Mouse (Mus musculus): ENCODE results near the gene Galnt9. TPM values are rescaled to one million over a fixed set of nuclear protein-coding genes. Genes with fewer than 3 reads are reported as not detected.

Galnt9 gene
- total and polyA plus RNA-seq, 2 experiments = 0.05 TPM; not detected in 1

- H3K27ac ChIP-seq (replicated peaks; ENCODE audit: insufficient read depth, low read depth, low read length) = no peak overlapping the region
- H3K9ac ChIP-seq (ENCODE audit: low read depth, low read length) = no peak overlapping the region
- H3K79me2 ChIP-seq (ENCODE audit: control insufficient read depth, insufficient read depth, low read length) = no peaks in the 10 kb centered on the region
- H3K4me1 ChIP-seq (ENCODE audit: control insufficient read depth, insufficient read depth, low read length) = no peaks in the 10 kb centered on the region
- H3K36me3 ChIP-seq (ENCODE audit: control insufficient read depth, insufficient read depth, low read length) = peaks cover 53% of the 10 kb centered on the region
- no peak for TF ChIP-seq CTCF (IDR thresholded peaks at IDR 0.05; ENCODE audit: low read depth, low read length)
- TF ChIP-seq POLR2A (IDR thresholded peaks at IDR 0.05; ENCODE audit: extremely low read depth, insufficient read depth, low read length) = no peak
- peak; percentile 81 for DNase-seq (ENCODE audit: extremely low read depth, low read depth, low spot score)
- no peak overlapping the region for H3K4me3 ChIP-seq (ENCODE audit: insufficient read depth, low read depth, low read length)
- 32% methylated on average over 2 of the region's 2 CpGs for WGBS
- no peaks in the 10 kb centered on the region for H3K27me3 ChIP-seq (ENCODE audit: control insufficient read depth, insufficient read depth, low read length)
These were observed 120.7 kb downstream of the Galnt9 start for GRCm38 (mm10) chr5:110664750-110665269.

DNA sequence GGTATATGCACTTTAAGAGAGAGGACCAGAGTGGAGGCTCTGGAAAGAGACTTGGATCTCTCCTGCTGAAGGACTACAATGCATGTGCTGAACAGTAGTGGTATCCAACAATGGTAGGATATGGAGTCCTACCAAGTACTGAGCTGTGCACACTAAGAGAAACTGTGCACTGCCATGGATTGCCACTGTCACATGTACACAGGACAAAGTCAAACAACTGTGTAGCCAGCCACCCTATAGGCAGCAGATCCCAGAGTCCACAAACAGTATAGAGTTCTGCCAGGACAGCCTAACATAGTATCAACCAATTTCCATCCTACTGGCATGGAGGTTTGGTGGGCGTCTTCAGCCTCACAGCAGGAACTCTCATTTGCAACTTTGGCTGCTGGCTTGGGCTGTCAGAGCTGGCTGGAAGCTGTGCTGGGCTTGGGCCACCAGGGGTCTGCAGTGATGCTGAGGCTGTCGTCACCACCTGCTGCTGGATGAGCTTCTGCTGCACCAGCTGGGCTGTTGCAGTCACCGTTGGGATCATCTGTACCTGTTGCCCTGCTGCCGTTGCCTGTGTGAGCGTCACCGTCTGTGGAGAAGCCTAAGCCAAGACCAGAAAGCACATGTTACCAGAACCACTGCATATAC, 121.4 kb downstream of the Galnt9 start:
- H3K36me3 ChIP-seq (ENCODE audit: control insufficient read depth, insufficient read depth, low read length) = peaks cover 58% of the 10 kb centered on the region
- no peak overlapping the region for H3K9ac ChIP-seq (ENCODE audit: low read depth, low read length)
- H3K4me1 ChIP-seq (ENCODE audit: control insufficient read depth, insufficient read depth, low read length) = no peaks in the 10 kb centered on the region
- no peak for DNase-seq (ENCODE audit: extremely low read depth, low read depth, low spot score)
- TF ChIP-seq CTCF (IDR thresholded peaks at IDR 0.05; ENCODE audit: low read depth, low read length) = no peak
- TF ChIP-seq POLR2A (IDR thresholded peaks at IDR 0.05; ENCODE audit: extremely low read depth, insufficient read depth, low read length) = no peak
- no peak overlapping the region for H3K27ac ChIP-seq (replicated peaks; ENCODE audit: insufficient read depth, low read depth, low read length)
- WGBS = 90% methylated on average over 6 of the region's 6 CpGs
- H3K79me2 ChIP-seq (ENCODE audit: control insufficient read depth, insufficient read depth, low read length) = no peaks in the 10 kb centered on the region
- no peak overlapping the region for H3K4me3 ChIP-seq (ENCODE audit: insufficient read depth, low read depth, low read length)
- H3K27me3 ChIP-seq (ENCODE audit: control insufficient read depth, insufficient read depth, low read length) = no peaks in the 10 kb centered on the region

Other genes with a start within 250 kb of the Galnt9 start
- gene P2rx2, start 201.1 kb upstream of the Galnt9 start, total RNA-seq (2014; rRNA removed) = not detected in 2 replicates
- gene P2rx2, start 201.1 kb upstream of the Galnt9 start, polyA plus RNA-seq (2012; rRNA removed) = 0.07 TPM in 1 of 2 replicates, not detected in the other
- not detected in 2 replicates for gene Lrcol1, start 199.6 kb upstream of the Galnt9 start, total RNA-seq (2014; rRNA removed)
- gene Lrcol1, start 199.6 kb upstream of the Galnt9 start, polyA plus RNA-seq (2012; rRNA removed) = not detected in 2 replicates
- gene Fbrsl1, start 95.9 kb upstream of the Galnt9 start, total RNA-seq (2014; rRNA removed) = 4.9 and 7.2 TPM in 2 replicates
- 27.5 and 29.8 TPM in 2 replicates for gene Fbrsl1, start 95.9 kb upstream of the Galnt9 start, polyA plus RNA-seq (2012; rRNA removed)
- 2.7 and 3.2 TPM in 2 replicates for gene Noc4l, start 109.1 kb downstream of the Galnt9 start, total RNA-seq (2014; rRNA removed)
- 24.1 and 38.5 TPM in 2 replicates for gene Noc4l, start 109.1 kb downstream of the Galnt9 start, polyA plus RNA-seq (2012; rRNA removed)
- gene Ddx51, start 109.1 kb downstream of the Galnt9 start, total RNA-seq (2014; rRNA removed) = 2.4 TPM in 2 replicates
- gene Ddx51, start 109.1 kb downstream of the Galnt9 start, polyA plus RNA-seq (2012; rRNA removed) = 9.2 and 12.2 TPM in 2 replicates
- 15.2 and 23.4 TPM in 2 replicates for gene Ep400, start 226.4 kb downstream of the Galnt9 start, total RNA-seq (2014; rRNA removed)
- 11.4 and 15.4 TPM in 2 replicates for gene Ep400, start 226.4 kb downstream of the Galnt9 start, polyA plus RNA-seq (2012; rRNA removed)
- gene Pus1, start 236.3 kb downstream of the Galnt9 start, total RNA-seq (2014; rRNA removed) = 11.6 and 14.5 TPM in 2 replicates
- 14.5 and 19.2 TPM in 2 replicates for gene Pus1, start 236.3 kb downstream of the Galnt9 start, polyA plus RNA-seq (2012; rRNA removed)